Mouse (Mus musculus): ENCODE measurements around the gene Fry.

The Fry gene

DNA sequence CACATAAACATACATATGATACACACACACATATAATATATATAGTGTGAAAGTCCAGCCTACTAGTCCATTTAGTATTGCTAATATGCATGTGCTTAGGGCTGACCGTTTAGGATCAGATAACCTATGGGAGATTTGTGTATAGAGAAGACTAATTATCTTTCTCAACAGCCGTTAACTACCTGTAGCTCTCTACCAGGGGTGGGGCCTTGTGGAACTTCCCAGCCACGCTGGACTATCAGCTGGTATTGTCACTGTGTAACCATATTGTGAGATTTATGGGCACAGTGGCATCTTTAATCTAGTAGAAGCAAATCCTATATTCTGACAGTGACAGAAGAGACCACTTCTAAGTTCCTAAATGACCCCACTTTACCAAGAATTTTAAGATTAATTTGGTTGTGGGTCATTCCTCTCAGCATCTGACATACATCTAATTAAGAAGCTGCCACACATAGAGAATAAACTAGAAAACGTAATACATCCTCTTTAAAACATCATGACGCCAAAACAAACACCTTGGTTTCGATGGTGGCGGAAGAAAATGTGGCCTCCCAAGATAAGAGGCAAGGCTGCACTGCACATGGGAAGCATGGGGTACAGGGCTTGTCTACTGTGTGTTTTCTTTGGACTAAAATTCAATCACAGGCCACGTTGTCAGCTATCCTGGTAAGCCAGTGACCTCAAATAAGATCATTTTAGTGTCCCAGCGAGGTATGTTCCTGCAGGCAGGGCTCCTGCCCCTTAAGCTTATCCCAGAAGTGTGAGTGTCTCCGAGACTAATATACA is 271.3 kb downstream of the Fry start:
- DNase-seq (ENCODE audit: low spot score): no peak

DNA sequence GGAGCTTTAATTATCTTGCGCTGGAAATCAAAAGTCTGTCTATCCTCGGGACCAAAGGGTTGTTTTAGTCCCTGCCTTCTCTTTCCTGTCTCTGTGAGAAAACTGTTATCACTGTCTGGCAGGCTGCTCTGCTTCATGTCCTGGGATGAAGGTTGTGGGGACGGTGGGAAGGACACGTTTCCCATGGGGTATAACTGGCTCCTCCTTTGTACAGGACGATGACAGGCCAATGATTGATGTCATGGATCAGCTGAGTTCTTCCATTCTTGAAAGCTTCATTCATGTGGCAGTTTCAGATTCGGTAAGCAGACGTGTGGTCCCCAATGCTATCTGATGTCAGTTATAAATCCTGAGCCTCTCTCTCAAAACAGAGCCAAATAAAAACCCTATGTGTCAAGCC is 272.0 kb downstream of the Fry start:
- no peak for DNase-seq (ENCODE audit: low spot score)

DNA sequence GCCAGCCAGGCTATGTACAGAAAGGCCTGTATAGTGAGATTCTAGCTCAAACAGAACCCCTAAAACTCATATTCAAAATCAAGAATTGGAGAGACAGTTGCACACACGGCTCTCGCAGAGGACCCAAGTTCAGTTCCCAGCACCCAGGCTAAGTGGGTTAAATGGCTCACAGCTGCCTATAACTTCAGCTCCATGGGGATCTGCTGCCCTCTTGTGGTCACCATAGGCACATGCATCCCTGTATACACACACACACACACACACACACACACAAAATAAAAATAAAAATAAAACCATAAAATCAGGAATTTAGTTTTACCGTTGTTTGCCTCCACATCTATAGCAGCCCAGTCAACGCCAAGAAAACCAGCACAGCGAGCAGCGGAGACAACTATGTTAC is 276.2 kb downstream of the Fry start:
- DNase-seq (ENCODE audit: low spot score): no peak

DNA sequence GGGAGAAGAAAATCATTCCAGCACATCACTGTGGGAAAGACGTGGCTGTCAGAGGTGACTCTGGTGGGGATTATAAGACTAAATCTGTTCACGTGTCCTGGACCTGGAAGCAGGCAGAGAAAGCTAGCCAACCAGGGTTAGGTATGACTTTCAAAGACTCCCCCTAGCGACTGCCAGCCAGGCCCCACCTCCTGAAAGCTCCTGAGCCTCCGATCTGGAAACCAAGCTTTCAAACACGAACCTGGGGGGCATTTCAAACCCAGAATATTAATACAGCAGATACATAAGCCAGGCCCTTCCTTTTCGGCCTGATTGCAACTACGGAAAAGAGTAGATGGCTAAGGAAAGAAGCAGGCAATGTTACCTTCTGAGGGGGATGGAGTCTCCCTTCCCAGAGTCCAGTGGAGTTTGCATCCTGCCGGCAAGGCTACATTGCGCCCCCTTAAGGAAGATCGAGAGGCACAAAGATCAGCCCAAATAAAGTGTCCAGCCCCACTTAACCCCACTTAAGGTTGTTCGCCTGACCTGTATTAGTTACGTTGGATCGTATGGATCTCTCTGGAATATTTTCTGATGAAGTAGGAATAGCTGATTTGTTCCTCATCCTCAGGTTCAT is 284.5 kb downstream of the Fry start:
- no peak for DNase-seq (ENCODE audit: low spot score)

DNA sequence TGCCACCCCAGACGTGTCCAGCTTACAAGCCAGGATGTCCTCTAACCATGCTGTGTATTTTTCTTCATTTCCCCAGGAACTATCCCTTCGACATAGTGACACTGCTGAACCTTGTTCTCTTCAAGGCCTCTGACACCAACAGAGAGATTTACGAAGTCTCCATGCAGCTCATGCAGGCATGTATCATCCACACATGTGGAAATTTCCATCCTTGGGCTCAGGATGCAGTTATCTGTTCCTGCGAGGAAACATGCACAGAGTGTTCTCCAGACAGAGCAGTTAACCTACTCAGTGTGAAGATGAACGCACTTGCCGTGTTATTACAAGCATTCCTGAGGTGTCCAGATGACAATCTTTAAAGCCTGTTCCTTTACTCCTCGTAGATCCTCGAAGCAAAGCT is 286.4 kb downstream of the Fry start:
- DNase-seq (ENCODE audit: low spot score): no peak

DNA sequence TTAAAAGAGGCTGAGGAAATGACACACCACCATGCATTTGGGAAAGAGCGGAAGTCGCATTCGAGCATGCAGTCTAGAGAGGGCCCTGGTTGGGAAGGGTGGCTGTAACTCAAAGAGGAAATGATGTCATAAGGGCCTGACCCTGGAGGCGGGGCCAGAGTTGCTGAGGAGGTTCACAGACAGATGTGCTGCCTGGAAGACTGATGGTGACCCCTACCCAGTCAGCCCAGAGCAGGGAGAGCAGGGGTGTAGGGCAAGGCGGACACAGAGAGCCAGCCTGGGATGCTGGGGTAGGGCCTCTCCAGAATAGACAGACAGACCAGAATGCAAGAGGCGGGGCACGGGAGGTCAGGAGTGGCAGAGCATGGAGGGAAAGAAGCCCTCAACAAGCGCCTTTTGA is 290.5 kb downstream of the Fry start:
- no peak for DNase-seq (ENCODE audit: low spot score)

DNA sequence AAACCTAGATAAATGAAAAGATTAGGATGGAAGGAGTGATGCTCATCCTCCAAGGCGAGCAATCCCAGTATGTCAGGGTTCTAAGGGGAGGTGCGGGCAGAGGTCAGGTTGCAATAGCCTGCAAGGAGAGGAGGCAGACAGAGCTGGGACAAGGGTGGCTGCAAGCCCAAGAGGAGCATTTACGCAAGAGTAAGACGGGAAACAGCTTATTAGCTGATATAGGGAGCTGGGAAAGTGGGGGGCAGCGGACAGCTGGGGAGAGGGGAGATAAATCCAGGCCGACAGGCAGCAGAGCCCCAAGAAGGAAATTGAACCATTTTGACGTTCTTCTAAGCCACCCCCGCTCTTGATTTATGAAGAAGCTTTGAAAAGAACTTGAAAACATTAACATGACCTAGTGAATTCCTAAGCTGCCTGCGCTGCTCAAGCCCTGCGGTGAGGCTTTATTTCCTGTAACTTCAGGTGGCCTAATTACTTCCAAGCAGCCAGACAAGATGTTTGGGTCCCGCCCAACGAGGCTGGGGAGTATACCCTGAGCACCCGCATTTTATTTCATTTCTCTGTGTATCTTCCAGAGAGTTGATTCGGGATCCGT is 291.1 kb downstream of the Fry start:
- DNase-seq (ENCODE audit: low spot score): no peak

DNA sequence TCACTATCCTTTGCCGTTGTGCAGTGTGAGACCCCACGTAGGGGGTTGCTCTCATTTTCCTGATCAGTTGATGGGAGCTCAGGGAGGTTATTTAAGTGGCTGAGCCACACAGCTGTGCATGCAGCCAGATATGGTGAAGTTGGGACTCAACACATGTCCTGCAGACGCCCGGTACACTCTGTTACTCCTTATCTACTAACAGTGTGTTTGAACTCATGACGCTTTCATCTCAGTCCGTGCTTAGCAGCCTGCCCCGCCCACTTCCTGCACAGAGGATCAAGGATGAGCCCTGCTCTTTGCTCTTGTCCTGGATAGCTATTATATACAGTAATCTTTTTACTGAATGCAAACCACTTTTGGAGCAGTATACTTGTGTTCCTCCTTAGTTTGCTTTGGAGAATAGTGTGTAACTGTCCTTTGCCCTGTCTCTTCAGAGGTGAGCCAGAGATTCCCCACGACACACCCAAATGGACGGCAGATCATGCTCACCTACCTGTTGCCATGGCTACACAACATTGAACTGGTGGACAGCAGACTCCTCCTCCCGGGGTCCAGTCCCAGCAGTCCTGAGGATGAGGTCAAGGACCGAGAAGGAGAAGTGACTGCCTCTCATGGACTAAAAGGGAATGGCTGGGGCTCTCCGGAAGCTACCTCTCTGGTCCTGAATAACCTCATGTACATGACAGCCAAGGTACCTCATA is 294.5 kb downstream of the Fry start:
- DNase-seq (ENCODE audit: low spot score): no peak

DNA sequence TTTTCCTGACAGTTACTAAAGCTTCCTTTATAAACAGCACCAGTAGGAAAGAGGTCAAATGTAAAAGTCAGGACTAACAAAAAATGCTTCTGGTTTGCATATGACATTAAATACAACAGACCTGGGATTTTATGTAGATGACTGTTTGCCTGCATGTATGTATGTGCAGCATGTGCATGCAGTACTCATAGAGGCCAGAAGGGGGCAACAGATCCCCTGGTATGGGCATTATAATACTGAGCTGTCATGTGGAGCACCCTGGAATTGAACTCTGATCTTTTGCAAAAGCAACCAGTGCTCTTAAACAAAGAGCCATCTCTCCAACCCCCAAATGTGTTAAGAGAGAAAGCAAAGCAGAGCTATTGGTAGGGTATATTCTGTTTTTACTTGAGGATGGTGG is 296.4 kb downstream of the Fry start:
- no peak for DNase-seq (ENCODE audit: low spot score)

DNA sequence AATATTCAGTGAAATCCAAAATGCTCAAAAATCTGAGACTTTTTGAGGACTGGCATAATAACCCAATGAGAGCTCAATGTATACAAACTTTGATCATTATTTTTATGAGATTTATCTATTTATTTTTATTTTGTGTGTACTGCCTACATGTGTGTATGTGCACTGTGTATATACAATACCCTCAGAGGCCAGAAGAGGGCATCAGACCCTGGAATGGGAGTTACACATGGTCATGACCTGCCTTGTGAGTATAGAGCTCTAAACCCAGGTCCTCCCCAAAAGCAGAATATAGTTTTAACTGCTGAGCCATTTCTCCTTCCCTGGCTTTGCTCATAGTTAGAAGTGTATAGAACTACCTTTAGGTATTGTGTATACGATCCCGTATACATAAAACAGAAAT is 298.8 kb downstream of the Fry start:
- no peak for DNase-seq (ENCODE audit: low spot score)

DNA sequence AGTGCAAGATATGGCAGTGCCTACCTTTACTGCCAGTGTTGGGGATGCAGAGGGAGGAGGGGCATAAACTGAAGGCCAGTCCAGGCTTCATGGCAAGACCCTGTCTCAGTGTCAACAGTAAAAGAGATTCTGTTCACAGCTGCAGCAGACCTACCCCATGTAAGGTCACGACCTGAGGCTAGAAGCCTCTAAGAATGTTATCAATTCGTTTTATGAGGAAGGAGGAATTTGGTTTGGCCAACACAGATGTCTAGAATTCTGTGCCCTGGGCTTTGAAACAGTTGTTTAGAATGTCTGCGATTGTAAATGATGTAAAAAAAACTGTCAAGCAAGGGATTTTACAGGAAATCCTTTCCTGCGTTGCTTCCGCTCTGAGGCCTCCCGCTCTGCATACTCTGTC is 299.6 kb downstream of the Fry start:
- DNase-seq (ENCODE audit: low spot score): no peak

DNA sequence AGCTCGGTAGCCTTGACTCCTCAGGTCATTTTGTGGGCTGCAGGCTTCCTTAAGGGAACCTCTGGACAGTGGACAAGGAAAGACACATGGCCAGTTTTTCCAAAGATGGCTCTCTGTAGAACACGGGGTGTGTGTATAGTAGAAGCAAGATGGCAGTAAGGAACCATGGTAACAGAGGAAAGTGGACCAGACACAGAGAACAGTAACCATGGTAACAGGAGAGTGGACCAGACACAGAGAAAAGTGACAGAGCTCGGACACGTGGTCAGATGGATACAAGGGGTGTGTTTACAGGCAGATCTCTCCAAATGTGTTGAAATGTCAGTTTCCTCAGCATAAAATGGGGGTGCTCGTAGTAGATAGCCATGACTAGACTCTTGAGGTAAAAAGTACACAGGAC is 306.6 kb downstream of the Fry start:
- DNase-seq (ENCODE audit: low spot score): no peak

DNA sequence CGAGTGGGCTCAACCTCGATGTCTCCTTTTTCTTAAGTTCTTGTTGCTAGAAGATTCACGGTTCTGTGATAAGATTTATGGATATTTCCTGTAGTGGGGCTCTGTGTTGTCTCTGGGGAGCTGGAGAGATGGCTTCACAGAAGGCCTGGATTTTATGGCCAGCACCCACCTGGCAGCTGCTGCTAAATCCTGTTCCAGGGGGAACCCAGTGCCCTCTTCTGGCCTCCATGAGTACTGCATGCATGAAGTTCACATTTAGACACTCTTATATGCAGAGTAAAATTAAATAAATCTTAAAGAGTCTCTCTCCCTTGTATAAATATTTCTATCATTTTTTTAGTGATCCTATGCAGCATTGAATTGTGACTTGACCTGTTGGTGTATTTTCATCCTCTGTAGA is 308.1 kb downstream of the Fry start:
- peak; percentile 21 for DNase-seq (ENCODE audit: low spot score)

DNA sequence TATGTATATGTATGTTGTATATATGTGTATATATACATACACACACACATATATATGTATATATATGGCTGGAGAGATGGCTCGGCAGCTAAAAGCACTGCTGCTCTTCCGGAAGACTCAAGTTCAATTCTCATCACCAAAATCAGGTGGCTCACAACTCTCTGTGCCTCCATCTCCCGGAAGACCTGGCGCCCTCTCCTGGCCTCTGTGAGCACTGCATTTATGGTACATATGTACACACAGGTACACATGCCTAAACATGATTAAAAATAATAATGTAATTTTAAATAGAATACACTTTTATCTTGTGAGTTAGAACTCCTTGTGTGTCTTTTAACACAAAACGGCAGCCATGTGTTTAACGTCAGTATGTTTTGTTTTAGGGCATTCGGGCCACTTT is 312.8 kb downstream of the Fry start:
- peak; percentile 29 for DNase-seq (ENCODE audit: low spot score)

DNA sequence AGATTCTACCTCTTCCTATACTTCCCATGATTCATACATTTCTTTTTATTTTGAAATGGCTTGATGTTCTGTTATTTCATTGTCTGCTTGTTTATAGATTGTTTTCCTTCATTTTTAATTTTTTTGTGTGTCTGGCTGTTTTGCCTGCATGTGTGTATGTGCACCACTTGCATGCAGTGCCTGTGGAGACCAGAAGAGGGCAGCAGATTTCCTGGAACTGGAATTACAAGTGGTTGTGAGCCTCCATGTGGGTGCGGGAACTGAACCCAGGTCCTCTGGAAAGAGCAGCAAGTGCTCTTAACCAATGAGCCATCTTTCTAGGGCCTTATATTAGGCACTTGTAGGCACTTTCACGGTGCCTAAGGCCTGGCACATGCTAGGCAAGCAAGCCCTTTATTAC is 314.5 kb downstream of the Fry start:
- DNase-seq (ENCODE audit: low spot score): no peak

DNA sequence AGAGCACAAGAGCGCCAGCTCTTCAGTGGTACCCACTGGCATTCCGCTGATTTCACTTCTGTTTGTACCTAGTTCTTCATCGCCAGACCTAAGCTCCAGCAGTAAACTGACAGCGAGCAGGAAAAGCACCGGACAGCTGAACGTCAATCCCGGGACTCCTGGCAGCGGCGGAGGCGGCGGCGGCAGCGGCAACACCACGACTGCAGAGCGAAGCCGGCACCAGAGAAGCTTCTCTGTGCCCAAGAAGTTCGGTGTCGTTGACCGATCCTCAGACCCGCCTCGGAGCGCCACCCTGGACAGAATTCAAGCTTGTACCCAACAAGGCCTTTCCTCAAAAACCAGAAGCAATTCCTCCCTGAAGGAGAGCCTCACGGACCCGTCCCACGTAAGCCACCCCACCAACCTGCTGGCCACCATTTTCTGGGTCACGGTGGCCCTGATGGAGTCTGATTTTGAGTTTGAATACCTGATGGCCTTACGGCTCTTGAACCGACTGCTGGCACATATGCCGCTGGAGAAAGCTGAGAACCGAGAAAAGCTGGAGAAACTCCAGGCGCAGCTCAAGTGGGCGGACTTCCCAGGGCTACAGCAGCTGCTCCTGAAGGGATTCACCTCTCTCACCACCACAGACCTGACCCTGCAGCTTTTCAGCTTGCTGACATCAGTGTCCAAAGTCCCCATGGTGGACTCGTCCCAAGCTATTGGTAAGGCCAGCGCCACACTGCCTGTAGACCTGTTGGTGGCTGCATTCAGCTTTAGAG is 318.4 kb downstream of the Fry start:
- no peak for DNase-seq (ENCODE audit: low spot score)

DNA sequence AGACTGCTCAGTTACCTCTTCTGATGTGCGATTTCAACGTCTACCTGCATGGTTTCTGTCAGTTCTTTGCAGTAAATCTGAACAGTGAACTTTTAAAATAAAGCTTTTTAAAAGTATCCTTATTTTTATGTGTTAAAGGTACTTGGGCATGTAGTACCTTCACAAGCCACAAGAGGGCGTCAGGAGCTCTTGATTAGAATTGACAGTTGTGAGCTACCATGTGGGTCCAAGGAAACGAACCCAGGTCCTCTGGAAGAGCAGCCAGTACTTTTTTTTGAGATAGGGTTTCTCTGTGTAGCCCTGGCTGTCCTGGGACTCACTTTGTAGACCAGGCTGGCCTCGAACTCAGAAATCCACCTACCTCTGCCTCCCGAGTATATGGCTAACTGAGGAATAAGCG is 323.2 kb downstream of the Fry start:
- DNase-seq (ENCODE audit: low spot score): peak; percentile 30

DNA sequence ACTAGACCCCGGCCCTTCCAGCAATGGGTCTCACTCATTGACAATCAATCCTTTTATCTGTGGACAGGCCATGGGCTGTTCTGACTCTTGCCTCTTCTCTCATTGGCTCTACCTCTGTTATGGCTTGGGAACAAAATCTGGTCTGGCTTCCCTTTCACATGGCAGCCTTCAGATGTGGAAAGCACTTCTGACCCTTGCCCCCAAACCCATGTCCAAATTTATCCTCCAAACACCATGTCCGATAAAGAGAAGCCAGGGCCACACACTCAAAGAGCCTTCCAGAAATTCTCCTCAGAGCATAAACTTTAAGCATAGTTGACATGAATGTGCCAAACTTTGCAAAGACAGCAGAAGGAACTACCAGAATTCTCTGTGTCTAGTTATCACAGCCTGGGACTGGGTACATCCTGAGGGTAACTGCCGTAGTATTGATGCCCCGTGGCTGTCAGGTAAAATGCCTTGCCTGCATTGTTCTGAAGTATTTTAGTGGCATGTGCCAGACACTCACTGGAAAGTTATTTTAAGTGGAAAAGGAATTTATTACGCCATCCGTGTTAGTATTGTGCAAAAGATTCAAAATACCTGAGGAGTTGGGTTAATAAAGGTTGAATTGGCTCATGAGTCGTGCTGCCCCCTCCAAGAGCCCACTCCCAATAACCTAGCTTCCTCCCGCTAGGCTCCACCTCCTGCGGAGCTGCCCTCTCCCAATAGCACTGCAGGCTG is 333.0 kb downstream of the Fry start:
- DNase-seq (ENCODE audit: low spot score): no peak

DNA sequence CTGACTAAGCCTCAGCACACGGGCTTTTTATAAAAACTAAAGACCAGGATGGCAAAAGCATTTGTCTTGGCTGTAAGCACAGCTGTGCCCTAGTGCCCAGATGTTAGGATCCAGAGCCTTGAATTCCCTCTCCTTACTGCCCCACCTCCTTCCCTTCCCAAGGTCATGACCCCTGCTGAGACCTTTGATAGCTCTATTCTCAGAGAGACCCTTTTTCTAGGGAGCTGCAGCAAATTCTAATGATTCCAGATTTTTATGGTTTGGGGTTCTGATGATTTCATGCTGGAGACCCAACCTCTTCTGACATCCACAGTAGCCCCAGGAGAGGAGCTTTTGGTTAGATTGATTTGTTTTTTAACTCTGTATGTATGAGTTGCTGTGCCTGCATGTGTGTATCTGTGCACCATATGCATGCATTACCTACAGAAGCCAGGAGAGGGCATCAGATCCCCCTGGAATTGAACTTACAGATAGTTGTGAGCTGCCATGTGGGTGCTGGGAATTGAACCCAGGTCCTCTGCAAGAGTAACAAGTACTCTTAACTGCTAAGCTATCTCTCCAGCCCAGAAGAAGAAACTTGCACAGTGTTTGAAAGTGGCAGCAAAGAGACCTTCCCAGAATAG is 333.7 kb downstream of the Fry start:
- no peak for DNase-seq (ENCODE audit: low spot score)

DNA sequence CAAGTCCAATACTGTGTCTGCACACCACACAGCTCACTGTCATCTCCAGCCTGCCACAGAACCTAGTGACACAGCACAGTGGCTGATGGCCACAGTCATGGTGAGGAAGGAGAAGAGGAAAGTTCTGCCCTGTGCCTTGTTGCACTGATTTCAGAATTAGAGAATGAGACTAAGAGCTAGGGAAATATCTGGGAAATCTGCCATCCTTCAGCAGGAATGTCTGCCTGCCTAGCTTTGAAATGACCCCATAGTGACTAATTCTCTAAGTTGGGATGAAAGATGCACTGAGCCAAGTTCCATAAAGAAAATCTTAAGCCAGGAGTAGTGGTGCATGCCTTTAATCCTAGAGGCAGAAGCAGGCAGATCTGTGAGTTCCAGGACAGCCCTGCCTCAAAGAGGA is 334.2 kb downstream of the Fry start:
- no peak for DNase-seq (ENCODE audit: low spot score)

DNA sequence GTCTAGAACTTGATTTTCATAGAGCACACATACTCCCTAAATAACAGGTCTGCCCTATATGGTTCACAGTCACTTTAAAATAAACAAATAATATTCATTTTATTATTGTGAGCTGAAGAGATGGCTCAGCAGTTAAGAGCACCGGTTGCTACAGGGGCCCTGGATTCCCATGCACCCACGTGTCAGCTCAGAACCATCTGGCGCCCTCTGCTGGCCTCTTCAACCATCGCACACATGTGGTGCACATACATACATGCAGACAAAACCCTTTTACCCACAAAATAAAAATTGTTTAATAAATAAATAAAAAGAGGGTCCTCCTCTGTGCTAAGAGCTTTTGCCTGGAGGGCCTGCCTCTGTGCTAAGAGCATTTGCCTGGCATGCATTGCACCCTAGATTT is 335.0 kb downstream of the Fry start:
- no peak for DNase-seq (ENCODE audit: low spot score)
